Mouse (Mus musculus) midbrain, embryonic 14.5 days (tissue): ENCODE measurements around the gene Itgal. TPM values are rescaled to one million over a fixed set of nuclear protein-coding genes. Genes with fewer than 3 reads are reported as not detected.
A peak's percentile ranks its signal among the peaks of the same experiment; 100 is the strongest.

Experiments used
- ATAC-seq: fragments of 200-750 bp; cut with Nextera tagmentation; 2 replicates; pipeline ENCODE4 v1.8.0; 2017; ENCODE audit warnings: moderate number of reproducible peaks, moderate library complexity; ENCODE audit not compliant: low FRiP score, low TSS enrichment
- DNase-seq: peaks from one replicate; pipeline ENCODE4 v3.0.0-alpha.2; 2015
- H3K27ac ChIP-seq: fragments of 300-500 bp; sonication (generic); replicated peaks from 2 replicates; pipeline ENCODE4 v1.5.1; 2014; ENCODE audit warnings: mild to moderate bottlenecking, low read depth, low read length, moderate library complexity
- H3K27me3 ChIP-seq: fragments of 300-500 bp; sonication (generic); 2 replicates; pipeline ENCODE4 v1.6.1; 2014; ENCODE audit warnings: low read length, control low read depth, mixed read lengths; ENCODE audit not compliant: control insufficient read depth, insufficient read depth
- H3K36me3 ChIP-seq: fragments of 300-500 bp; sonication (generic); 2 replicates; pipeline ENCODE4 v1.6.1; 2014; ENCODE audit warnings: low read length, control low read depth; ENCODE audit not compliant: control insufficient read depth, insufficient read depth
- H3K4me1 ChIP-seq: fragments of 300-500 bp; sonication (generic); 2 replicates; pipeline ENCODE4 v1.6.1; 2014; ENCODE audit warnings: mild to moderate bottlenecking, antibody characterized with exemption, low read length, control low read depth; ENCODE audit not compliant: control insufficient read depth, insufficient read depth
- H3K4me2 ChIP-seq: fragments of 300-500 bp; sonication (generic); 2 replicates; pipeline ENCODE4 v1.6.1; 2014; ENCODE audit warnings: mild to moderate bottlenecking, low read length, moderate library complexity
- H3K4me3 ChIP-seq: fragments of 300-500 bp; sonication (generic); replicated peaks from 2 replicates; pipeline ENCODE4 v1.5.1; 2014; ENCODE audit warnings: low read depth, low read length
- H3K9ac ChIP-seq: fragments of 300-500 bp; sonication (generic); replicated peaks from 2 replicates; pipeline ENCODE4 v1.6.1; 2014; ENCODE audit warnings: mild to moderate bottlenecking, low read length, moderate library complexity
- H3K9me3 ChIP-seq: fragments of 300-500 bp; sonication (generic); 2 replicates; pipeline ENCODE4 v1.6.1; 2016; ENCODE audit warnings: low read length, control low read depth, mixed read lengths; ENCODE audit not compliant: control insufficient read depth
- WGBS: fragments of 180-500 bp; shearing (Covaris S2); extraction: QIAGEN DNeasy Blood & Tissue Kit; methylation state at CpG from one replicate; pipeline ENCODE4 v1.1.7; 2014; 5-methylcytosine and 5-hydroxymethylcytosine counted together
- polyA plus RNA-seq: library from polyadenylated mRNA; unstranded; fragments of >200 nt; fragmentation: Nextera tagmentation; extraction: Ambion mirVana; gene quantifications from 2 replicates; pipeline ENCODE4 v1.2.1, GENCODE M21; 2014

Gene Itgal
- polyA plus RNA-seq, 1 experiment from 2014 or later: 0.39 TPM

GRCm38 (mm10) chr7:127259186-127259905, 36.7 kb upstream of the Itgal start:
- WGBS: 72% methylated on average over 8 of the region's 8 CpGs
- Histone ChIP-seq H3K4me3 (peak overlapping the region; percentile 56), H3K9me3 (no peaks in the 10 kb centered on the region), H3K4me2 (peak overlapping the region; percentile 68), H3K27me3 (no peaks in the 10 kb centered on the region), H3K9ac (no peak overlapping the region), H3K36me3 (peaks cover 5% of the 10 kb centered on the region; the same call in 1 of the 2 replicates), H3K27ac (no peak overlapping the region), H3K4me1 (peaks cover 15% of the 10 kb centered on the region)
- ATAC-seq (no peak), DNase-seq (no peak)

- Histone ChIP-seq H3K9me3 (no peaks in the 10 kb centered on the region), H3K36me3 (peaks cover 5% of the 10 kb centered on the region; the same call in 1 of the 2 replicates), H3K4me2 (peak within 1 kb of the TSS; percentile 68), H3K4me3 (peak within 1 kb of the TSS; percentile 56), H3K4me1 (peaks cover 7% of the 10 kb centered on the region; the same call in 1 of the 2 replicates), H3K9ac (peak within 1 kb of the TSS; percentile 56), H3K27me3 (no peaks in the 10 kb centered on the region), H3K27ac (no peak within 1 kb of the TSS)
- peak; percentile 98 for ATAC-seq
- under 1% methylated on average over 50 of the region's 50 CpGs for WGBS
- DNase-seq: peak; percentile 98
Measured at GRCm38 (mm10) chr7:127260309-127261111, 35.5 kb upstream of the Itgal start, which contains the start of gene Dctpp1. Gene Dctpp1, minus strand, starts transcription at chr7:127260709.

GRCm38 (mm10) chr7:127262218-127262961, 33.7 kb upstream of the Itgal start:
- WGBS: 85% methylated on average over 10 of the region's 10 CpGs
- Histone ChIP-seq H3K27ac (no peak overlapping the region), H3K36me3 (no peaks in the 10 kb centered on the region), H3K9me3 (no peaks in the 10 kb centered on the region), H3K9ac (no peak overlapping the region), H3K27me3 (no peaks in the 10 kb centered on the region), H3K4me3 (no peak overlapping the region), H3K4me1 (peaks cover 7% of the 10 kb centered on the region; the same call in 1 of the 2 replicates), H3K4me2 (no peak overlapping the region)
- ATAC-seq (no peak), DNase-seq (no peak)

GRCm38 (mm10) chr7:127263526-127263925, 32.5 kb upstream of the Itgal start:
- H3K36me3 ChIP-seq: no peaks in the 10 kb centered on the region
- DNase-seq: no peak
- 92% methylated on average over 3 of the region's 3 CpGs for WGBS
- H3K27me3 ChIP-seq: no peaks in the 10 kb centered on the region
- peaks cover 2% of the 10 kb centered on the region; the same call in 1 of the 2 replicates for H3K9me3 ChIP-seq
- H3K4me2 ChIP-seq: no peak overlapping the region
- peaks cover 7% of the 10 kb centered on the region; the same call in 1 of the 2 replicates for H3K4me1 ChIP-seq
- no peak overlapping the region for H3K27ac ChIP-seq
- H3K4me3 ChIP-seq: no peak overlapping the region
- no peak for ATAC-seq
- H3K9ac ChIP-seq: no peak overlapping the region

- WGBS: 96% methylated on average over 2 of the region's 2 CpGs
- no peaks in the 10 kb centered on the region for H3K27me3 ChIP-seq
- H3K36me3 ChIP-seq: peaks cover 18% of the 10 kb centered on the region
- H3K4me1 ChIP-seq: peaks cover 11% of the 10 kb centered on the region
- no peak overlapping the region for H3K4me2 ChIP-seq
- H3K4me3 ChIP-seq: no peak overlapping the region
- ATAC-seq (no peak), DNase-seq (no peak)
- peaks cover 4% of the 10 kb centered on the region; the same call in 1 of the 2 replicates for H3K9me3 ChIP-seq
- H3K27ac ChIP-seq: no peak overlapping the region
- no peak overlapping the region for H3K9ac ChIP-seq
Measured at GRCm38 (mm10) chr7:127270256-127270655, 25.8 kb upstream of the Itgal start.

- WGBS: 97% methylated on average over 5 of the region's 5 CpGs
- Histone ChIP-seq H3K27ac (no peak overlapping the region), H3K36me3 (peaks cover 18% of the 10 kb centered on the region), H3K9ac (no peak overlapping the region), H3K4me1 (peaks cover 11% of the 10 kb centered on the region), H3K4me2 (no peak overlapping the region), H3K4me3 (no peak overlapping the region), H3K9me3 (peaks cover 4% of the 10 kb centered on the region; the same call in 1 of the 2 replicates), H3K27me3 (no peaks in the 10 kb centered on the region)
- ATAC-seq: no peak
- no peak for DNase-seq
Measured at GRCm38 (mm10) chr7:127270666-127271065, 25.4 kb upstream of the Itgal start.

GRCm38 (mm10) chr7:127271093-127271492, 25.0 kb upstream of the Itgal start:
- no peak overlapping the region for H3K4me2 ChIP-seq
- no peak for ATAC-seq
- H3K9ac ChIP-seq: no peak overlapping the region
- no peaks in the 10 kb centered on the region for H3K27me3 ChIP-seq
- no peak for DNase-seq
- H3K4me1 ChIP-seq: peaks cover 11% of the 10 kb centered on the region
- peaks cover 18% of the 10 kb centered on the region for H3K36me3 ChIP-seq
- WGBS: 97% methylated on average over 4 of the region's 4 CpGs
- H3K9me3 ChIP-seq: peaks cover 4% of the 10 kb centered on the region; the same call in 1 of the 2 replicates
- no peak overlapping the region for H3K27ac ChIP-seq
- H3K4me3 ChIP-seq: no peak overlapping the region

- peaks cover 18% of the 10 kb centered on the region for H3K36me3 ChIP-seq
- 93% methylated on average over 15 of the region's 15 CpGs for WGBS
- ATAC-seq (no peak), DNase-seq (no peak)
- peaks cover 4% of the 10 kb centered on the region; the same call in 1 of the 2 replicates for H3K9me3 ChIP-seq
- H3K4me3 ChIP-seq: peak overlapping the region; percentile 91; the same call in 1 of the 2 replicates
- no peak overlapping the region for H3K27ac ChIP-seq
- H3K27me3 ChIP-seq: no peaks in the 10 kb centered on the region
- peak overlapping the region; percentile 89 for H3K4me2 ChIP-seq
- H3K9ac ChIP-seq: no peak overlapping the region
- H3K4me1 ChIP-seq: peaks cover 11% of the 10 kb centered on the region
Measured at GRCm38 (mm10) chr7:127272566-127272965, 23.5 kb upstream of the Itgal start.
